Mouse (Mus musculus): ENCODE results near the gene Taf8. TPM values are rescaled to one million over a fixed set of nuclear protein-coding genes. Genes with fewer than 3 reads are reported as not detected.
A peak's percentile ranks its signal among the peaks of the same experiment; 100 is the strongest.

The Taf8 gene
- polyA plus RNA-seq, 1 experiment from 2014 or later, result 22.0 TPM

DNA sequence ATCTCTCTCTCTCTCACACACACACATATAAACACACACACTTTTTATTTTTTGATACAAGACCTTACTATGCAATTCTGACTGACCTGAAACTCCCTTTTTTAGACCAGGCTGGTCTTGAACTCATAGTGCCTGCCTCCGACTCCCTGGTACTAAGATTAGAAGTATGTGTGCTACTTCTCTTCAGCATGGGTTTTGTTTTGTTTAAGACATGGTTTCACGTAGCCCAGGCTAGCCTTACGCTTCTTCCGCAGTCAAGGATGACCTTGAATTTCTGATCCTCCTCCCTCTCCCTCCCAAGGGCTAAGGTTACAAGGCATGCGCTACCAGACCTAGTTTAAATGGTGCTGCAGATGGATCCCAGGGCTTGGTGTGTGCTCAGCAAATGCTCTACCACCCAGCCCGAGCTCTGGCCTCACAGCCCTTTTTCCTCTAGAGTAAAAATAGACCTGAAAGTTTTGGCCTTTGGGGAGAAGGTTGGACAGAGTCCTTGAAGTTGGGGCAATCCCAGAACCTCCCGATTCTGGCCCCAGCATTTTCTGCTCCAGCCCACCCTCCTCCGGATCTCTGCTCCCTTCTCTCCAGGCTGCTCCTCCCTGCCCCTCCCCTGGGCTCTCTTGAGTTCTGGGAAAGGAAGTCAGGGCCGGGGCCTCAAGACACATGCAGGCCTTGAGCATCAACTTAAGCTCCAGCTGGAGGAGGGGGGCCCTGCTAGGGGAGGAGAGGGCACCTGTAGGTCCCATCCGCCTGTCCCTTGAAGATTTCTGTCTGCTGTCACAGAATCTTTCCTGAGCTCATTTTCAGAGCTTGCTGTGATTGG is 11.1 kb upstream of the Taf8 start:
- Histone ChIP-seq H3K36me3 (replicated peaks) (no peaks in the 10 kb centered on the region), H3K4me3 (no peak overlapping the region), H3K9ac (no peak overlapping the region), H3K4me2 (no peak overlapping the region), H3K27ac (no peak overlapping the region), H3K4me1 (no peaks in the 10 kb centered on the region; the same call in 1 of the 2 replicates), H3K9me3 (no peaks in the 10 kb centered on the region), H3K27me3 (replicated peaks) (no peaks in the 10 kb centered on the region)
- 74% methylated on average over 10 of the region's 10 CpGs for WGBS
- ATAC-seq (replicated peaks), result no peak

DNA sequence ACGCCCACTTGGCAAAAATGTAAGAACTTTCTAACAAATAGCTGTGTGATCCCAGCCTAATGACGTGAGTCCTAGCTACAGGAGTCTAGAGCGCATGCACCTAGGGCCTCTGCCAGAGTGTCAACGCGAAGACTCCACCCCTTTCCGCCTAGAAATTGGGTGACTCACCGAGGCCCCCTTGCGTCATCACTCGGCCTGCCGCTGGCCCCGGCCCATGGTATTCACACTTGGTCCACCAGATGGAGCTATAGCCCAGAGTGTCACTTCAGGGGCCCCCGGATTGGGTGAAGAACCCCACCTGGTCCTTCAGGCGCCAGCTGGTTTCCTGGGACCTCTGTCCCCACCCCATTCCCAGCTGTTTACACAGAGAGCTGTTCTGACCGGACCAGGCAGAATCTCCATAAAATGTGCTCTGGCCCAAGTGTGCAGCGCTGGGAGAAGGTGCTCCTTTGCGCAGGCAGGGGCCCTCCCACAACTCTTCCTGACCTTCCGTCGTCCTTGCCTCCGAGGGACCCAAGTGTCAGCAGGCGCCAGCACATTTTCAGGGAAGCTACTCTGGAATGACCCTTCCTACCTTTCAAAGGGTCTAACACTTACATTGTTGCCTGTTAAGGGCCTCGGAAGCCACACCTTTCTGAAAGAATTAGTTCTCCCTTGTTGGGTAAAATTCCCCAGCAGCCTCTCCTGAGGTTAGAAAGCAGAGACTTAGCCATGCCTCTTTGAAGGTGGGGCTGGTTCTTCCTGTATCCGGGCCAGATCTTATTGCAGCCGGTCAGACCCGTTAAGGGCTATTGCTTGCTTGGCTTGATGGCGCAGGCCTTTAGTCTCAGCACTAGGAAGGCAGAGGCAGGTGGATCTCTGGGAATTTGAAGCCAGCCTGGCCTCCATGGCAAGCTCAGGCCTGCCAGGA is 9.3 kb upstream of the Taf8 start:
- H3K36me3 ChIP-seq (replicated peaks), result no peaks in the 10 kb centered on the region
- no peak overlapping the region for H3K27ac ChIP-seq
- H3K4me3 ChIP-seq, result no peak overlapping the region
- 19% methylated on average over 25 of the region's 25 CpGs for WGBS
- H3K4me1 ChIP-seq, result no peaks in the 10 kb centered on the region; the same call in 1 of the 2 replicates
- peak overlapping the region; percentile 4 for H3K4me2 ChIP-seq
- H3K9me3 ChIP-seq, result no peaks in the 10 kb centered on the region
- no peaks in the 10 kb centered on the region for H3K27me3 ChIP-seq (replicated peaks)
- no peak overlapping the region for H3K9ac ChIP-seq
- peak; percentile 77 for ATAC-seq (replicated peaks)

DNA sequence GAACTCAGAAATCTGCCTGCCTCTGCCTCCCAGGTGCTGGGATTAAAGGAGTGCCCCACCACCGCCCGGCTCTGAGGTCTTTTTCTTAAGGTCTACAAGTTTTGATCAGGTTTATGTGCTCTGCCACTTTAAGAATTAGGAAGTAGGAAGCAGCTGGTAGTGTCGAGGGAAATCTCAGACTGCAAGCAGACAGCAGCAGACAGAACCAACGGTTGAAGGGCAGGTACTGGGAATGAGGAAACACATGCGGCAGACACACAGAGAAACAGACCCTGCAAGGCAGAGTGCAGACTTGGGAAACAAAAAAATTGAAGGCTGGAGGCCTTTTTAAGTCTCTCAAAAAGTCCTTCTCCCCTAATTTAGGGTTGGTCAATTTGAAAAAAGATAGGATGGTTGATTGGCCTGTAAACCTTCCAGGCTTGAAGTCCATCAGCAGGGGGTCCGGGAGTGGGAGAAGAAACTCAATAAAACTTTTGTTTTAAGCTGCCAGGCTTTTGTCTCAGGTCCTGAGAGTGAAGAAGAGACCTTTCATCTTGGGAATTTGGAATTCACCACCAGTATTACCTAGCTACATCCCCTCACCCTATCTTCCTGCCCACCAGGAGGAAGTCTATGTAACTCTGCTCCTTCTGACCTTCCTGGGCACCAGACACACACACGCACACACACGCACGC is 7.1 kb upstream of the Taf8 start:
- no peak overlapping the region for H3K9ac ChIP-seq
- H3K4me3 ChIP-seq, result no peak overlapping the region
- no peaks in the 10 kb centered on the region for H3K27me3 ChIP-seq (replicated peaks)
- H3K4me1 ChIP-seq, result peaks cover 9% of the 10 kb centered on the region
- WGBS, result 56% methylated on average over 9 of the region's 9 CpGs
- no peaks in the 10 kb centered on the region for H3K36me3 ChIP-seq (replicated peaks)
- H3K27ac ChIP-seq, result no peak overlapping the region
- H3K9me3 ChIP-seq, result no peaks in the 10 kb centered on the region
- ATAC-seq (replicated peaks), result no peak
- no peak overlapping the region for H3K4me2 ChIP-seq

DNA sequence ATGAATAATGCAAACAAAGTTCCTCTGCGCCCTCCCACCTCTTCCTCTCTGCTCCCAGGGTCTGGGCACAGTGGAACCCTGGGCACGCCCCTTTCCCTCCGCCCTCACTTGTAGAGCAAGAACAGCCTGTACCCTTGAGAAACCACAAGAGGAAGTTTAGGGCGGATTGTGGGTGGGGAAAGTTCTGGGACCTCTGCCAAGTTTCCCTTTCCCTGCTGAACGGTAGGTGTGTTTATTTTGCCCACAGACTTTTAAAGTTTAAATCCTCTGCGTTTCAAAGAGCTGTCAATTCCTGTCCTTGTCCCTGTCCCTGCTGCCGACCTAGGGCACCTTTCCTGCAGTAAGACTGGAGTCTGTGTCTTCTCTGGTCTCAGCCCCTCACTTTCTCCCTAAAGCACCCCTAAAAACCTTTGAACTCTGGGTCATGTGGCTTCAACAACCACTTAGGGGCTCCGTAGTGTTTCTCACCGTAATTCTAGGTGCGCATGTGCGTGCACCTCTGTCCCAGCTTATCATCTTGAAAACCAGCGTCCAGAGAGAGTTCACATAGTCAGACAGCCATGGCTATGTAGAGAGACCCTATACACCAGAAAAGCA is 6.0 kb upstream of the Taf8 start:
- no peak for ATAC-seq (replicated peaks)
- 0 out of 2 replicates have a peak overlapping the region, but pooled peaks have one; percentile 25 for H3K27ac ChIP-seq
- H3K4me3 ChIP-seq, result no peak overlapping the region
- no peak overlapping the region for H3K9ac ChIP-seq
- no peaks in the 10 kb centered on the region for H3K9me3 ChIP-seq
- 0 out of 2 replicates have a peak overlapping the region, but pooled peaks have one; percentile 6 for H3K4me2 ChIP-seq
- peaks cover 9% of the 10 kb centered on the region for H3K4me1 ChIP-seq
- H3K36me3 ChIP-seq (replicated peaks), result no peaks in the 10 kb centered on the region
- no peaks in the 10 kb centered on the region for H3K27me3 ChIP-seq (replicated peaks)
- WGBS, result 62% methylated on average over 12 of the region's 12 CpGs

DNA sequence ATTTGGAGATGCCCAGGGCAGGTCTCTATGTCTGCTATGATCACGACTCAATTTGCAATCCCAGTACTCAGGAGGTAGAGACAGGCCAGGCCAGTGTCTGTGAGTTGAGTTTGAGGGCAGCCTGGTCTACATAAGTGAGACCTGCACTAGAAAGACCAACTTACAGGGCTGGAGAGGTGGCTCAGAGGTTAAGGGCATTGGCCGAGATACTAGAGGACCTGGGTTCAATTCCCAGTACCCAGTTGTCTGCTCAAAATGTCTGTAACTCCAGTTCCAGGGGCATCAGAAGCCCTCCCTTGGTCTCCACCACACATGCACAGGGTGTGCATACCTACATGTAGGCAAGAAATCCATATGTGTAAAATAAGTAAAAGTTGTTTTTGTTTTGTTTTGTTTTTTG is 5.4 kb upstream of the Taf8 start:
- ATAC-seq (replicated peaks), result no peak
- no peaks in the 10 kb centered on the region for H3K9me3 ChIP-seq
- no peak overlapping the region for H3K27ac ChIP-seq
- H3K4me1 ChIP-seq, result peaks cover 10% of the 10 kb centered on the region
- 95% methylated on average over 2 of the region's 2 CpGs for WGBS
- no peaks in the 10 kb centered on the region for H3K27me3 ChIP-seq (replicated peaks)
- no peak overlapping the region for H3K4me2 ChIP-seq
- H3K9ac ChIP-seq, result no peak overlapping the region
- no peaks in the 10 kb centered on the region for H3K36me3 ChIP-seq (replicated peaks)
- H3K4me3 ChIP-seq, result no peak overlapping the region

DNA sequence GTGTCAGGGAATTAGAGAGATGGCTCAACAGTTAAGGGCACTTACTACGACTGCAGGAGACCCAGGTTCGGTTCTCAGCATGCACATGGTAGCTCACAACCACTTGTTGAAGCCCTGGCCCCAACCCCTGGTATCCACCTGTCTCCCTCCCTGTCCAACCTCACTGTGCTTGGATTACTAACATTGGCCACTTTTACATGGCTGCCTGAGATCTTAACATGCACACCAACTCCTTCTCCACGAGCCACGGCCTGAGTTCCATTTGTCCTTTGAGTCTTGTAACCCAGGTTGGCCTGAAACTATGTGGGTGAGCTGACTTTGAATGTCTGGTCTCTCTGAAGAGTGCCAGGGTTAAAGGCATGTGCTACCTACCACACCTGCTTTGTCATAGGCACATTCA is 4.6 kb upstream of the Taf8 start:
- Histone ChIP-seq H3K4me2 (no peak overlapping the region), H3K4me3 (no peak overlapping the region), H3K9me3 (no peaks in the 10 kb centered on the region), H3K9ac (no peak overlapping the region), H3K36me3 (replicated peaks) (no peaks in the 10 kb centered on the region), H3K27me3 (replicated peaks) (no peaks in the 10 kb centered on the region), H3K4me1 (peaks cover 14% of the 10 kb centered on the region), H3K27ac (no peak overlapping the region)
- 95% methylated on average over 4 of the region's 4 CpGs for WGBS
- no peak for ATAC-seq (replicated peaks)

DNA sequence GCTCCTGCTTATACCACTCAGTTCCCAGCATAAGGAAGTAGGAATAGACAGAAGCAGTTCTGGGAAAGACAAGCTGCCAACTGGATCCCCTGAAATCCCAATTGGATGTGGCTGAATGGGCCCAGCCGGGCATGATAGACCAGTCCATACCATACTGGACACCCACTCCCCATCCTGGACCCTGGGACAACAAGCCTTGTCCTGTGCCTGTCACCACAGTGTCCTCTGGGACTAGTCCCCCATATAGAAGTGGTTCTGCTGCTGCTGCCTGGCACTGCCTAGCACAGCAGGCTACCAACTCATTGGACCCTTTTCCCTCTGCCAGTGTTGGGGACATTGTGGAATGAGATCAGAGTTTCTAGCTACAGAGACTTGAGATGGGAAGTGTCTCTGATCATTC is 4.0 kb upstream of the Taf8 start:
- Histone ChIP-seq H3K4me1 (peaks cover 20% of the 10 kb centered on the region), H3K4me3 (no peak overlapping the region), H3K36me3 (replicated peaks) (no peaks in the 10 kb centered on the region), H3K27me3 (replicated peaks) (no peaks in the 10 kb centered on the region), H3K9me3 (no peaks in the 10 kb centered on the region), H3K27ac (no peak overlapping the region), H3K4me2 (no peak overlapping the region), H3K9ac (no peak overlapping the region)
- no peak for ATAC-seq (replicated peaks)
- WGBS, result 100% methylated on average over 1 of the region's 1 CpGs

DNA sequence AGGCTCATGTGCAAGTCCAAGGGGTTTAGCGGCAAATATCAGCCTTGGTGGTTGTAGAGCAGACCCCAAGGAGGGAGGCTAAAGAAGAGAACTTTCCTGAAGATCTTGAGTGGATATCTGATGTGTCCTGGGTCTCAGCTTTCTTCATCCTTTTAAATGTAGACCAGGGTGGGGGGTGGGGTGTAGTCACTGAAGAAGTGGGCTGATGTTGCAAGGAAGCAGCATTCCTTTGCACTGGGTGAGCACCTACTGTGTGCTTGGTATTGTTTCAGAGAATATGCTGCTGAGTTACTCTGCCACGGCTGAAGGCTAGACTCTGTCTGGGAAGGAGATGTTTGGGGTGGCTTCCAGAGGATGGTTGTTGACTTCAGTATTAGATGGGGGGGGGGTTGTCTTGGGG is 3.5 kb upstream of the Taf8 start:
- peak overlapping the region; percentile 53; the same call in 1 of the 2 replicates for H3K4me2 ChIP-seq
- no peaks in the 10 kb centered on the region for H3K36me3 ChIP-seq (replicated peaks)
- H3K27ac ChIP-seq, result no peak overlapping the region
- WGBS, result 66% methylated on average over 2 of the region's 2 CpGs
- H3K9me3 ChIP-seq, result no peaks in the 10 kb centered on the region
- no peak overlapping the region for H3K9ac ChIP-seq
- ATAC-seq (replicated peaks), result no peak
- no peaks in the 10 kb centered on the region for H3K27me3 ChIP-seq (replicated peaks)
- H3K4me1 ChIP-seq, result peaks cover 23% of the 10 kb centered on the region
- no peak overlapping the region for H3K4me3 ChIP-seq

DNA sequence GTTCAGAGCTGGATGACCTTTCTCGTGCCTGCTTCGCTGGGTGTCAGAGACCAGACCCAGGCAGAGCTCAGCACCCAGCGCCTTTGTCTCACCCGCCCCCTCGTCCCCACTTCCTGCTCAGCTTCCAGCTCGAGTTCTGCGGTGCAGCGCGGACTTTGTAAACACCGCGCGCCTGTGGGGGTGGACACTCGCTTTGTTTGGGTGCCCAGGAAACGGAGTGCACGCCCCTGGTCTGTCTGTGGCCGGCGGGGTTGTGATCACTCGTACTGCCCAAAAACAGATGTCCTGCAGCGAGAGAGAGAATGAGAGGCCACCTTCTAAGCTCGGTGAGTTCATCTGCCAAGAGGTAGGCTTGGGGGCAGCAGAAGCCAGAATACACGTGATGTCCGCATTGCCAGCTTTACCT is 2.9 kb upstream of the Taf8 start, which contains the start of gene Ccnd3:
Gene Ccnd3, plus strand, starts transcription at position 111 of the 406 bp plus-strand sequence.
- Histone ChIP-seq H3K4me2 (peak within 1 kb of the TSS; percentile 53), H3K27me3 (replicated peaks) (no peaks in the 10 kb centered on the region), H3K9ac (0 out of 2 replicates have a peak within 1 kb of the TSS, but pooled peaks have one; percentile 21), H3K4me3 (peak within 1 kb of the TSS; percentile 27), H3K27ac (no peak within 1 kb of the TSS), H3K36me3 (replicated peaks) (no peaks in the 10 kb centered on the region), H3K4me1 (peaks cover 23% of the 10 kb centered on the region), H3K9me3 (no peaks in the 10 kb centered on the region)
- ATAC-seq (replicated peaks), result no peak
- WGBS, result 3% methylated on average over 22 of the region's 22 CpGs

DNA sequence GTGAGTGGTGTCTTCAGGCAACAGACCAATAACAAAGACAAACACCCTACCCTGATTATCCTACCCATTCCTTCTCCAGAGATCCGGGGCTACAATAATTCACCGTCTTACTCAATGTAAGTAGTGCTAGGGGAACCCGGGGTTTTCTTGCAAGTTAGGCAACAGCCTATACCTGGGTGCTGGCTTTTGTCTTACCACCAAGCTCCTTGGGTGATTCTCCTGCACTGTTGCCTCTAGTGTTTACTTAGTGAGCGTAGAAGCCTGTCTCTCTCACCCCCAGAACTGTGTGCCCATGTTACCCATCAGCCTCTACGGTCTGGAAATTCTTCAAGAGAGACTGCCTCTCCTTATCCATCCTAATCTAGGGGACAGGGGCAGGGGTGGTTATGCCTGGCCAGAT is 2.1 kb upstream of the Taf8 start:
- no peak overlapping the region for H3K27ac ChIP-seq
- H3K4me2 ChIP-seq, result peak overlapping the region; percentile 53
- no peaks in the 10 kb centered on the region for H3K27me3 ChIP-seq (replicated peaks)
- no peaks in the 10 kb centered on the region for H3K9me3 ChIP-seq
- peak overlapping the region; percentile 27; the same call in 1 of the 2 replicates for H3K4me3 ChIP-seq
- 79% methylated on average over 5 of the region's 5 CpGs for WGBS
- ATAC-seq (replicated peaks), result no peak
- no peaks in the 10 kb centered on the region for H3K36me3 ChIP-seq (replicated peaks)
- peaks cover 23% of the 10 kb centered on the region for H3K4me1 ChIP-seq
- no peak overlapping the region for H3K9ac ChIP-seq

DNA sequence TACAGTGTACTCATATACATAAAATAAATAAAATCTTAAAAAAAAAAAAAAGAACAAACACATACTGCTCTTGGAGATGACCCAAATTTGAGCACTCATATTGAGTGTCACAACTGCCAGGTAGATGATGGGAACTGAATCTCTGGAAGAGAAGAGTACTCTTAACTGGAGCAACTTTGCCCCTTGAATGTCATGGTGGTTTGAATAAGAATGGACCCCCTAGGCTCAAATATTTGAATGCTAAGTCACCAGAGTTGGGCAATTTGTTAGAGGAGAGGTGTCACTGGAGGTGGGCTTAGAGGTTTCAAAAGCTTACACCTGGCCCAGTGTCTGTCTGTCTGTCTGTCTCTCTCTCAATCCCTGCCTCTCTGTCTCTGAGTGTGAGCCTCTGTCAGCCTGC is 1.6 kb upstream of the Taf8 start:
- Histone ChIP-seq H3K9me3 (no peaks in the 10 kb centered on the region), H3K4me1 (peaks cover 23% of the 10 kb centered on the region), H3K27ac (no peak overlapping the region), H3K36me3 (replicated peaks) (0 out of 2 replicates have a peak, but pooled peaks cover 3% of the 10 kb centered on the region), H3K4me2 (no peak overlapping the region), H3K27me3 (replicated peaks) (no peaks in the 10 kb centered on the region), H3K9ac (no peak overlapping the region), H3K4me3 (no peak overlapping the region)
- ATAC-seq (replicated peaks), result no peak
